Mouse (Mus musculus): Measurements from ENCODE around the gene Mybbp1a. TPM values are rescaled to one million over a fixed set of nuclear protein-coding genes. Genes with fewer than 3 reads are reported as not detected.

Gene Mybbp1a
- polyA plus RNA-seq, 1 experiment from 2014 or later: 54.1 TPM

- Histone ChIP-seq H3K9me3 (ENCODE audit: control insufficient read depth, low read length) (no peaks in the 10 kb centered on the region), H3K4me3 (replicated peaks; ENCODE audit: low read length) (no peak overlapping the region), H3K27me3 (ENCODE audit: control insufficient read depth, insufficient read depth, low read length) (no peaks in the 10 kb centered on the region), H3K4me1 (replicated peaks; ENCODE audit: control insufficient read depth, insufficient read depth, low read length) (peaks cover 19% of the 10 kb centered on the region), H3K36me3 (replicated peaks; ENCODE audit: control insufficient read depth, insufficient read depth) (peaks cover 11% of the 10 kb centered on the region; the same call in 1 of the 2 replicates), H3K9ac (no peak overlapping the region), H3K27ac (peak overlapping the region; percentile 48; the same call in 1 of the 2 replicates), H3K4me2 (replicated peaks) (no peak overlapping the region)
- DNase-seq (ENCODE audit: low spot score) (no peak), ATAC-seq (ENCODE audit: low FRiP score) (no peak)
- WGBS: 88% methylated on average over 1 of the region's 1 CpGs
These were observed 36.5 kb downstream of the Mybbp1a start for GRCm38 (mm10) chr11:72477653-72478052.

- Histone ChIP-seq H3K9me3 (ENCODE audit: control insufficient read depth, low read length) (no peaks in the 10 kb centered on the region), H3K4me2 (replicated peaks) (no peak overlapping the region), H3K4me3 (replicated peaks; ENCODE audit: low read length) (no peak overlapping the region), H3K27ac (no peak overlapping the region), H3K36me3 (replicated peaks; ENCODE audit: control insufficient read depth, insufficient read depth) (peaks cover 8% of the 10 kb centered on the region; the same call in 1 of the 2 replicates), H3K27me3 (ENCODE audit: control insufficient read depth, insufficient read depth, low read length) (no peaks in the 10 kb centered on the region), H3K9ac (no peak overlapping the region), H3K4me1 (replicated peaks; ENCODE audit: control insufficient read depth, insufficient read depth, low read length) (peaks cover 19% of the 10 kb centered on the region)
- WGBS: 68% methylated on average over 6 of the region's 6 CpGs
- ATAC-seq (ENCODE audit: low FRiP score): no peak
- no peak for DNase-seq (ENCODE audit: low spot score)
These were observed 37.1 kb downstream of the Mybbp1a start for GRCm38 (mm10) chr11:72478228-72478627.

DNA sequence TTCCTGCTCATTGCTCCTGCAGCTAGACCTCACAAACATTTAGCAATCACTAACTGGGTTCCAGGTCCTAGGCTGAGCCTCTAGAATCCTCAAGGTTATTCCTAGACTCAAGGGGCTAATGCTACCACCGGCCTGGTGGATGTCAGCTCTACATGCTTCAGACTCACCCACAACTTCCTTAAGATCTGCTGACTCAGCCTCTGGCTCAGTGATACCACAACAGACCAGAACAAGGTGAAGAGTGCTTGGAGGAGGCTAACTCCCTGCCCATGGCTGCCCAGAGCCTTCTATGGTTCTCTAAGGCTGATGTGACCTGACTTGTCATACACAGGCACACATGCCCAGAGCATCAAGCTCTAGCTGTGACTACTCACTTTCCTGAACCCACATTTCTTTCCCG, 38.3 kb downstream of the Mybbp1a start:
- Histone ChIP-seq H3K36me3 (replicated peaks; ENCODE audit: control insufficient read depth, insufficient read depth) (no peaks in the 10 kb centered on the region), H3K27ac (no peak overlapping the region), H3K27me3 (ENCODE audit: control insufficient read depth, insufficient read depth, low read length) (no peaks in the 10 kb centered on the region), H3K4me1 (replicated peaks; ENCODE audit: control insufficient read depth, insufficient read depth, low read length) (peaks cover 19% of the 10 kb centered on the region), H3K9me3 (ENCODE audit: control insufficient read depth, low read length) (no peaks in the 10 kb centered on the region), H3K4me3 (replicated peaks; ENCODE audit: low read length) (no peak overlapping the region), H3K4me2 (replicated peaks) (no peak overlapping the region), H3K9ac (no peak overlapping the region)
- DNase-seq (ENCODE audit: low spot score) (no peak), ATAC-seq (ENCODE audit: low FRiP score) (no peak)
- 84% methylated on average over 2 of the region's 2 CpGs for WGBS

GRCm38 (mm10) chr11:72481313-72481712, 40.2 kb downstream of the Mybbp1a start:
- H3K4me3 ChIP-seq (replicated peaks; ENCODE audit: low read length): no peak overlapping the region
- H3K27me3 ChIP-seq (ENCODE audit: control insufficient read depth, insufficient read depth, low read length): no peaks in the 10 kb centered on the region
- H3K27ac ChIP-seq: no peak overlapping the region
- H3K9ac ChIP-seq: no peak overlapping the region
- H3K4me2 ChIP-seq (replicated peaks): no peak overlapping the region
- ATAC-seq (ENCODE audit: low FRiP score): no peak
- no peaks in the 10 kb centered on the region for H3K9me3 ChIP-seq (ENCODE audit: control insufficient read depth, low read length)
- DNase-seq (ENCODE audit: low spot score): no peak
- WGBS: 83% methylated on average over 5 of the region's 5 CpGs
- H3K4me1 ChIP-seq (replicated peaks; ENCODE audit: control insufficient read depth, insufficient read depth, low read length): peaks cover 25% of the 10 kb centered on the region
- H3K36me3 ChIP-seq (replicated peaks; ENCODE audit: control insufficient read depth, insufficient read depth): no peaks in the 10 kb centered on the region

- Histone ChIP-seq H3K4me1 (replicated peaks; ENCODE audit: control insufficient read depth, insufficient read depth, low read length) (peaks cover 29% of the 10 kb centered on the region), H3K27ac (no peak overlapping the region), H3K4me2 (replicated peaks) (no peak overlapping the region), H3K4me3 (replicated peaks; ENCODE audit: low read length) (no peak overlapping the region), H3K36me3 (replicated peaks; ENCODE audit: control insufficient read depth, insufficient read depth) (no peaks in the 10 kb centered on the region), H3K9ac (no peak overlapping the region), H3K9me3 (ENCODE audit: control insufficient read depth, low read length) (no peaks in the 10 kb centered on the region), H3K27me3 (ENCODE audit: control insufficient read depth, insufficient read depth, low read length) (no peaks in the 10 kb centered on the region)
- WGBS: 93% methylated on average over 4 of the region's 4 CpGs
- ATAC-seq (ENCODE audit: low FRiP score) (no peak), DNase-seq (ENCODE audit: low spot score) (no peak)
These were observed 40.8 kb downstream of the Mybbp1a start for GRCm38 (mm10) chr11:72481952-72482351.

DNA sequence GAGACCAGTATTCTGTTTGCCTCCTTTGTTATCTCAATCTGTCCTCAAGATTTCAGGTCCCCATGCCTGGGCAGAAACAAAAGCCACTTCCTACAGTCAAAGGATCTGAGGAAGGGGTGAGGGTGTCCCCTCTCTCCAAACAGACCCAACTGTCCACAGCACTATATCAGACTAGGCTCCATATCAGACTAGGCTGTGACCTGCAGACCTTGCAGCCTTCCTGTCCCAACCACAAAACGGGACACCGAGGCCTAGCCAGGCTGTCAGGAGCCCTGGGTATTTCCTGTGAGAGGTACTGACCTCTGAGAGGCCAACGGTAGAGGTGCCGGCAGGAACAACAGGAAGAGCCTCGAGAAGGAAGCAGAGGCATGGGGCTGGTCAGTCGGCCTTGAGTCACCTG, 43.4 kb downstream of the Mybbp1a start:
- ATAC-seq (ENCODE audit: low FRiP score) (no peak), DNase-seq (ENCODE audit: low spot score) (no peak)
- Histone ChIP-seq H3K4me1 (replicated peaks; ENCODE audit: control insufficient read depth, insufficient read depth, low read length) (peaks cover 25% of the 10 kb centered on the region), H3K36me3 (replicated peaks; ENCODE audit: control insufficient read depth, insufficient read depth) (no peaks in the 10 kb centered on the region), H3K27ac (0 out of 2 replicates have a peak overlapping the region, but pooled peaks have one; percentile 0), H3K9ac (no peak overlapping the region), H3K4me3 (replicated peaks; ENCODE audit: low read length) (no peak overlapping the region), H3K27me3 (ENCODE audit: control insufficient read depth, insufficient read depth, low read length) (no peaks in the 10 kb centered on the region), H3K9me3 (ENCODE audit: control insufficient read depth, low read length) (no peaks in the 10 kb centered on the region), H3K4me2 (replicated peaks) (no peak overlapping the region)
- 66% methylated on average over 6 of the region's 6 CpGs for WGBS

GRCm38 (mm10) chr11:72485157-72485556, 44.0 kb downstream of the Mybbp1a start:
- ATAC-seq (ENCODE audit: low FRiP score): no peak
- WGBS: 37% methylated on average over 5 of the region's 5 CpGs
- Histone ChIP-seq H3K36me3 (replicated peaks; ENCODE audit: control insufficient read depth, insufficient read depth) (no peaks in the 10 kb centered on the region), H3K9me3 (ENCODE audit: control insufficient read depth, low read length) (no peaks in the 10 kb centered on the region), H3K4me3 (replicated peaks; ENCODE audit: low read length) (no peak overlapping the region), H3K27me3 (ENCODE audit: control insufficient read depth, insufficient read depth, low read length) (no peaks in the 10 kb centered on the region), H3K27ac (no peak overlapping the region), H3K9ac (0 out of 2 replicates have a peak overlapping the region, but pooled peaks have one; percentile 21), H3K4me2 (replicated peaks) (no peak overlapping the region), H3K4me1 (replicated peaks; ENCODE audit: control insufficient read depth, insufficient read depth, low read length) (peaks cover 25% of the 10 kb centered on the region)
- no peak for DNase-seq (ENCODE audit: low spot score)

DNA sequence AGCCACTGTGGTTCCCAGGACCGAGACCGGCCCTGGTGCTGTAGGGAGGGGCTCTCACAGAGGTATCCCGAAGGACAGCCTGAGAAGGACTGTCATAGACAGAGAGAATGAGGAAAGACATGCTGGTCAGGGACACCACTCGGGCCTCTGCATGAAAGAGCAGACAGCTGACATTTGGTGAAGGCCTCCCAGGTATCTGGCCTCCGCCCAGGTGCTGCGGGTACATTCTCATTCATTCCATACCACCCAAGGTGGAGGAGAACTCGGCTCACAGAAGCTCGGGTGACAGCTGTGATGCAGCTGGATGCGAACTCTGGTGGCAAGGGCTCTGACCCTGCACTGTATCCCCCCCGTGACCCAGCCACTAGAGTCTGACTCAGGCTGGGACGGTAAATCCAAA, 44.8 kb downstream of the Mybbp1a start:
- Histone ChIP-seq H3K27me3 (ENCODE audit: control insufficient read depth, insufficient read depth, low read length) (no peaks in the 10 kb centered on the region), H3K4me2 (replicated peaks) (no peak overlapping the region), H3K9ac (no peak overlapping the region), H3K4me3 (replicated peaks; ENCODE audit: low read length) (no peak overlapping the region), H3K36me3 (replicated peaks; ENCODE audit: control insufficient read depth, insufficient read depth) (no peaks in the 10 kb centered on the region), H3K9me3 (ENCODE audit: control insufficient read depth, low read length) (no peaks in the 10 kb centered on the region), H3K4me1 (replicated peaks; ENCODE audit: control insufficient read depth, insufficient read depth, low read length) (peaks cover 25% of the 10 kb centered on the region), H3K27ac (no peak overlapping the region)
- no peak for ATAC-seq (ENCODE audit: low FRiP score)
- 70% methylated on average over 11 of the region's 11 CpGs for WGBS
- no peak for DNase-seq (ENCODE audit: low spot score)

DNA sequence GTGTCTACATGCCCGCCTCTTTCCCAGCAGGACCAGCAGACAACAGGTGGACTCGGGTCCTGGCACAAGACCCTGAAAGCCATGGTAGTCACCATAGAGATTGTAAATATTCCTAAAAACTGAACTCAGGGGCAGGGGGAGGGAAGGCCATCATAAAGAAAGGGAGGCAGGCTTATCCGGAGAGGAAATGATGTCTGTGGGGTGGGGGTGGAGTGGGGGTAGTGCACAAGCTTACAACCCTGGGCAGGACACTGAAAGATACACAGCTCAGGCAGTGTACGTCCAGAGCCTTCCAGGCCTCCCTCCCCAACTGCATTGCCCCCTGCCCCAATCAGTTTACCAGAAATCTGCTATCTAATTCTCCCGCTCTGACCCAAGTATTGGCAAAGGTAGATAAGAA, 46.0 kb downstream of the Mybbp1a start:
- WGBS: 70% methylated on average over 5 of the region's 5 CpGs
- Histone ChIP-seq H3K4me1 (replicated peaks; ENCODE audit: control insufficient read depth, insufficient read depth, low read length) (peaks cover 25% of the 10 kb centered on the region), H3K9ac (peak overlapping the region; percentile 96; the same call in 1 of the 2 replicates), H3K4me3 (replicated peaks; ENCODE audit: low read length) (peak overlapping the region; percentile 81; the same call in 1 of the 2 replicates), H3K27me3 (ENCODE audit: control insufficient read depth, insufficient read depth, low read length) (no peaks in the 10 kb centered on the region), H3K27ac (no peak overlapping the region), H3K9me3 (ENCODE audit: control insufficient read depth, low read length) (no peaks in the 10 kb centered on the region), H3K4me2 (replicated peaks) (peak overlapping the region; percentile 75), H3K36me3 (replicated peaks; ENCODE audit: control insufficient read depth, insufficient read depth) (no peaks in the 10 kb centered on the region)
- no peak for DNase-seq (ENCODE audit: low spot score)
- ATAC-seq (ENCODE audit: low FRiP score): no peak

DNA sequence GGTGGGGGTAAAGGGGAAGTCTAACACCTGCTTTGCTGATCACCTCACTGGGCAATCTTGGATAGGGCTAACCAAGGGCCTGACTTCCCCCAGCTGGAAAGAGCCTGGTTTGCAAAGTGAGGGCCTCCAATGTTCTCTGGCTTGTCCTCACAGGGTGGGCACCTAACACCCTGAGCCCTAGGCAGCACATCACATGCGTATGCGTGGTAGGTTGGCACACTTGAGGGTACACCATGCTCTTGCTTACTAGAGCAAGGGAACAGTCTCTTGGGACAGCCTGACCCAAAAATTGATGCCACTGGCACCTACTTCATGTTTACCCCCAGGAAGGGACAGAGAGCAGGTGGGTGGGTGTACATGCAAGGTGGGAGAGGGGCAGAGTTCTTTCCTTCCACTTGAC, 46.6 kb downstream of the Mybbp1a start:
- H3K4me2 ChIP-seq (replicated peaks): peak overlapping the region; percentile 75
- WGBS: 90% methylated on average over 2 of the region's 2 CpGs
- no peaks in the 10 kb centered on the region for H3K9me3 ChIP-seq (ENCODE audit: control insufficient read depth, low read length)
- peaks cover 25% of the 10 kb centered on the region for H3K4me1 ChIP-seq (replicated peaks; ENCODE audit: control insufficient read depth, insufficient read depth, low read length)
- H3K27me3 ChIP-seq (ENCODE audit: control insufficient read depth, insufficient read depth, low read length): no peaks in the 10 kb centered on the region
- no peaks in the 10 kb centered on the region for H3K36me3 ChIP-seq (replicated peaks; ENCODE audit: control insufficient read depth, insufficient read depth)
- DNase-seq (ENCODE audit: low spot score) (no peak), ATAC-seq (ENCODE audit: low FRiP score) (no peak)
- peak overlapping the region; percentile 81 for H3K4me3 ChIP-seq (replicated peaks; ENCODE audit: low read length)
- peak overlapping the region; percentile 96 for H3K9ac ChIP-seq
- H3K27ac ChIP-seq: peak overlapping the region; percentile 94

All from hindbrain, embryonic 14.5 days (tissue).